Mouse (Mus musculus) T-cell, adult 66 days (primary cell): ENCODE data around the gene Gfi1. TPM values are rescaled to one million over a fixed set of nuclear protein-coding genes. Genes with fewer than 3 reads are reported as not detected.

ENCODE experiments used
- total RNA-seq, 2 experiments: library from RNA; stranded (reverse); gene quantifications; 3 replicates in 1 of 2; 4 replicates in 1 of 2; pipeline ENCODE4 v1.2.4; 2023

Gfi1 gene
- 10 to 100 TPM; 17.6 to 25.3 TPM for total RNA-seq

DNA sequence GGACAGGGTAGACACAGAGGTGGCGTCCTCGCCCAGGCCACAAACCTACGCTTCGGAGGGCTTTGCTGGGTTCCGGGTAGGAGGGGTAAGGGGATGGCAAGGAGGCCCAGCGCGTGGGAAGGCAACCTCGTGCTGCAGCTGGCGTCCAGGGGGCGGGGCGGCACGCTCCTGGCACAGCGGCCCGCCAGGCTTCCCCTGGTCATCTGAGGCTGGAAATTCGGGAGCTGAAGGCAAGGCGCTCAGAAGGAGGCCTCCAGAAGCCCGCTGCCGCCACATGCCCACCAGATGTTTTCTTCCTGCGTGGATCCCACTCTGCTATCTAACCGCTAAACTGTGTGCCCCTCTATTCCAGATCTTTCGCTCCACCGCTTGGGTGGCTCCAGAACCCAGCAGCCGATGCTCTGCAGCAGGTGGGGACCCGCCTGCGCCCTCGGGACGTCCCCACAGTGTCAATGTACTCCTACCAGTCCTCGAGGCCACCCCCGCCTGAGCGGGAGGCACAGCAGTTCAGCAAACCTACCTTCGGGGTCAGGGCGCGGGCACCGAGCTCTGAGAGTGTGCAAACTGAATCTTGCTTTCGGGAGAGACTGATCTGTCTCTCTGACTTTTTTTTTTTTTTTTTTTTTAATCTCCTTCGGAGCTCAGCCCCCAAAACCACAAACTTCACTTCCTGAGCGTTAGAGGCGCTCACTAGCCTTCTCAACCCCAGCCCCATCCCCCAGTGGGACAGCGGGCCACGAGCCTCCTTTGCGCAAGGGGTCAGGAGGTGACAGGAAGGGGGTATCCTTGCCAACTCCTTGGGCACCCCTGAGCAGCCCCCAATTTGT lies at the start of gene Gfi1:
Gene Gfi1 (minus strand): TSS at position 602 of the 827 bp plus-strand sequence.

Other genes starting within 250 kb of the Gfi1 start
- under 1 TPM in 1 of 2 experiments, not detected in 1; 0.17 TPM for gene Gm42669, start 218.4 kb downstream of the Gfi1 start, total RNA-seq
- gene 1700028K03Rik, start 191.3 kb downstream of the Gfi1 start, total RNA-seq: under 1 TPM; 0.15 to 0.18 TPM
- 10 to 100 TPM; 32.7 to 34.8 TPM for gene Rpap2, start 128.7 kb downstream of the Gfi1 start, total RNA-seq
- 10 to 100 TPM; 15.7 to 16.3 TPM for gene Glmn, start 128.1 kb downstream of the Gfi1 start, total RNA-seq
- gene Ube2d2b, start 104.1 kb upstream of the Gfi1 start, total RNA-seq: not detected
- gene Evi5, start 149.1 kb upstream of the Gfi1 start, total RNA-seq: 1 to 10 TPM; 4.3 to 5.0 TPM
- 100 to 1,000 TPM; 156 to 179 TPM for gene Rpl5, start 174.5 kb upstream of the Gfi1 start, total RNA-seq